Mouse (Mus musculus) sigmoid colon, adult 10 weeks (tissue): ENCODE data around the gene Defb42. TPM values are rescaled to one million over a fixed set of nuclear protein-coding genes. Genes with fewer than 3 reads are reported as not detected.

Source experiments
- polyA plus RNA-seq: library from polyadenylated mRNA; stranded (reverse); fragments of 350-450 nt; fragmentation: Illumina TruSeq; extraction: RNeasy Lipid Tissue Mini Kit (QIAGEN cat#74804); gene quantifications from one replicate; pipeline ENCODE4 v1.2.3, GENCODE M21; 2014; ENCODE audit warnings: low read depth, low replicate concordance

Defb42 gene
- not detected for polyA plus RNA-seq

DNA sequence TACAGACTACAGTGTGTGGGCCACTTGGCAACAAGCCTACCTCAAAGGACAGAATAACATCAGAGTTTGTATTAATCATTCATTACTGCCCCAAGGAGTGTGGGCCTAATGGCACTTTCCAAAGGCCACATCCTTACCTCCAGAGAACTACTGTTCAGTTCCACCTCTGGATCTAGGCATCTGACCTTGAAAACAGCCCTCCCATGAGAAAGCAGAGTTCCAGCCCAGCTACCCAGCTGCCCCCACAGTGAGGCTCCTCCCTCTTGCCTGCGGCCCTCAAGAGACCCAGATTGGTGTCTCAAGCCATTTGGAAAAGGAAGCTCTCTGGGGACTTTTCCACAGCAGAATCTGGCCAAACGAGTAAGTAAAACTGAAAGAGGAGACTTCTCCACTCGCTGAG, at the start of gene Defb42:
TSS of gene Defb42 (plus strand) at position 301 of the 400 bp plus-strand sequence.

DNA sequence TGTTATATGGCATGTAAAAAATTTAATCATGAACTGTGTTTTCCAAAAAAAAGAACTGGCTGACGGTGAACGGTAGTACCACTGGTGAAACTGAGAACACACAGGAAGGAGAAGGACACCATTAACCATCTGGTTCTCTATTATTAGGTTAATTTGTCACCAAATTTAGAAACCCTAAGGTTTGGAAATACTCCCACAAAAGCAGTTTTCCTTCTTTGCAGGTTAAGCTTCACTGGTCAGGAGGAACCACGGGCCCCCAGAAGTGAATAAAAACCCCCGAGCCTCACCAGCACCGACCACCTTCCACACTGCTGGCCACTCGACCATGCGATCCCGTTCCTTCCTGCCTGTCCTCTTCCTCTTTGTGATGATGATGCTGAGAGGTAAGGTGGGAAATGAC, 49.0 kb upstream of the Defb42 start, which contains the start of gene Defb47:
TSS of gene Defb47 (plus strand) at position 301 of the 400 bp plus-strand sequence.

DNA sequence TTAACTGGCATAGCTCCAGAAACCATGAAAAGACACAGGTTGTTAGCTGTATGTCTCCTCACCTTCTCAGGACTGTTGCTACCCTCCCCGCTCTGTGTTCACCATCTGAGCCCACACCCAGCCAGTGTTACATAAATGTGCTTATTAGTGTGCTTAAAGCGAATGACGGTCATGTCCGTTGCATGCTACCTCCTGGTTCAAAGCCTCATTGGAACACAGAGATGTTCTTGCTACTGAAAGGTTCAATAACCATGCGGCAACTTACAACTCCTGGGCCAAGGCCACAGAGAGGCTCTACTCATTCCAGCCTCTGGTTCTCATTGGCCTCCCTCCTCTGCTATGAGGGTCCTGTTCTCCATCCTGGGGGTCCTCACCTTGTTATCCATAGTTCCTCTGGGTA, 35.3 kb upstream of the Defb42 start, which contains the start of gene Defb43:
TSS of gene Defb43 (plus strand) at position 301 of the 400 bp plus-strand sequence.

DNA sequence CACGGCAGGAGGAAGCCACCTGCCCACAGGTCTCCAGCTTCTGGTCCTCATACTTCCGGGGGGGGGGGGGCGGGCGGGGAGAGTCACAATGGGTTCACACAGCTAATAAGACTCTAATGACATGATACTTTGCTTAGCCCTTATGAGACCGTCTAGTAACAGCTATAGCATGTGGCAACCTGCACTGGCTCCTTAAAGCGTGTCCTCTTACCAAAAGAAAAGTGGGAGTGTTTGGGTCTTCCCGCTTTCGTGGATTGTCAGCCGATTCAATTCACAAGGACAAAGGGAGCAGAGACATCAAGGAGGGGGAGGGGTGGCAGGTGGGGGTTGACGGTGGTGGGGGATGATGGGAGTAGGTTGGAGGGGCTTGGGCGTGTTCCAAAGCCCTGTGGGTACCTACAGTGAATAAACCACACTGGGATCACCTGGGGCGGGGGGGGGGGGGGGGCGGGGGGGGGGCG, 3.1 kb downstream of the Defb42 start, which contains the start of gene Defb30:
TSS of gene Defb30 (minus strand) at position 51 of the 461 bp plus-strand sequence.

Other genes with a start within 250 kb of the Defb42 start
- gene Wdfy2, start 209.3 kb upstream of the Defb42 start, polyA plus RNA-seq: 11.7 TPM
- not detected for gene Defb48, start 62.5 kb upstream of the Defb42 start, polyA plus RNA-seq
- not detected for gene Defb47, start 48.9 kb upstream of the Defb42 start, polyA plus RNA-seq
- not detected for gene Defb43, start 35.2 kb upstream of the Defb42 start, polyA plus RNA-seq
- gene Defb30, start 3.0 kb downstream of the Defb42 start, polyA plus RNA-seq: not detected